7 mouse cellular contexts compared by ENCODE assay signal in genomic region chr9:41860681-41861080, GRCm38 (mm10).
DNase-seq lines count a peak whose midpoint lies in the region; ATAC-seq and TF ChIP-seq lines count a peak whose summit lies in the region.

No protein-coding gene starts in this region.

- DNase-seq in R1 (ENCODE audit: low read depth, low spot score): peak; percentile 40
- DNase-seq in brain, embryonic 14.5 days (ENCODE audit: low read depth): peak; percentile 97
- peak; percentile 41 for DNase-seq in gastrocnemius, postnatal 14 days
- DNase-seq in left cerebral cortex, postnatal 10 days (ENCODE audit: extremely low spot score in 1 of 2, low spot score in 2 of 2): peak; percentile 62 to 91
- peak; percentile 14 for DNase-seq in testis, postnatal 14 days (ENCODE audit: low spot score)

- no peak for TF ChIP-seq CTCF in brain, embryonic 14.5 days (IDR thresholded peaks at IDR 0.05; ENCODE audit: borderline replicate concordance, extremely low read depth, insufficient read depth, insufficient read length)

- TF ChIP-seq POLR2A in brain, embryonic 14.5 days (IDR thresholded peaks at IDR 0.05; ENCODE audit: borderline replicate concordance, extremely low read depth, insufficient read depth, insufficient read length, poor library complexity, severe bottlenecking): no peak

- ATAC-seq in intestine, embryonic 16.5 days: peak; percentile 96
- ATAC-seq in midbrain, embryonic 16.5 days: peak; percentile 81

- no peak overlapping the region for H3K4me3 ChIP-seq in intestine, embryonic 16.5 days (ENCODE audit: low read length)
- H3K4me3 ChIP-seq in midbrain, embryonic 16.5 days (ENCODE audit: low read depth, low read length): no peak overlapping the region

- peaks cover 20% of the 10 kb centered on the region for H3K4me1 ChIP-seq in intestine, embryonic 16.5 days (ENCODE audit: control insufficient read depth, insufficient read depth, low read length)
- peaks cover 27% of the 10 kb centered on the region for H3K4me1 ChIP-seq in midbrain, embryonic 16.5 days (ENCODE audit: control insufficient read depth, insufficient read depth, low read length)

- H3K9ac ChIP-seq in intestine, embryonic 16.5 days (ENCODE audit: low read depth, low read length): no peak overlapping the region
- peak overlapping the region; percentile 7; the same call in 1 of the 2 replicates for H3K9ac ChIP-seq in midbrain, embryonic 16.5 days (ENCODE audit: low read depth, low read length)

- no peaks in the 10 kb centered on the region for H3K9me3 ChIP-seq in intestine, embryonic 16.5 days (ENCODE audit: control insufficient read depth, low read length)
- H3K9me3 ChIP-seq in midbrain, embryonic 16.5 days (replicated peaks; ENCODE audit: control insufficient read depth, low read length, poor library complexity, severe bottlenecking): no peaks in the 10 kb centered on the region

- H3K4me2 ChIP-seq in intestine, embryonic 16.5 days (ENCODE audit: low read depth, low read length): peak overlapping the region; percentile 9; the same call in 1 of the 2 replicates
- 0 out of 2 replicates have a peak overlapping the region, but pooled peaks have one; percentile 11 for H3K4me2 ChIP-seq in midbrain, embryonic 16.5 days (ENCODE audit: low read length)

- 8% methylated on average over 4 of the region's 4 CpGs for WGBS in intestine, embryonic 16.5 days
- WGBS in midbrain, embryonic 16.5 days: 6% methylated on average over 4 of the region's 4 CpGs

- H3K27ac ChIP-seq in intestine, embryonic 16.5 days (ENCODE audit: low read length): peak overlapping the region; percentile 49
- H3K27ac ChIP-seq in midbrain, embryonic 16.5 days (ENCODE audit: low read length): peak overlapping the region; percentile 72

- no peaks in the 10 kb centered on the region for H3K27me3 ChIP-seq in intestine, embryonic 16.5 days (replicated peaks; ENCODE audit: control insufficient read depth, insufficient read depth, low read length)
- H3K27me3 ChIP-seq in midbrain, embryonic 16.5 days (ENCODE audit: control insufficient read depth, insufficient read depth, low read depth, low read length): no peaks in the 10 kb centered on the region

- intact Hi-C loops in gastrocnemius, postnatal 14 days (cut with DNase I; ENCODE audit: low total_unique reads): no loop called here
- intact Hi-C loops in left cerebral cortex, postnatal 10 days (cut with DNase I): no loop called here

- no peaks in the 10 kb centered on the region for H3K36me3 ChIP-seq in intestine, embryonic 16.5 days (ENCODE audit: control insufficient read depth, insufficient read depth, low read length)
- no peaks in the 10 kb centered on the region for H3K36me3 ChIP-seq in midbrain, embryonic 16.5 days (ENCODE audit: control insufficient read depth, insufficient read depth, low read length)

Comparison
In these comparisons a context has a peak if more than half of its experiments do, and no peak if none do; other contexts are left out.
1. DNase-seq: peak in every context shown above with its lines; median percentile 97 in brain, embryonic 14.5 days; 76 in left cerebral cortex, postnatal 10 days; 41 in gastrocnemius, postnatal 14 days; 40 in R1; 14 in testis, postnatal 14 days.